Mouse (Mus musculus): ENCODE measurements at regions not wholly inside any gene's neighbourhood (a gene's known extent, or its start where the extent isn't known, plus 50 kb on each side); places are given as distances from the start of the nearest gene placed in this dataset.

DNA sequence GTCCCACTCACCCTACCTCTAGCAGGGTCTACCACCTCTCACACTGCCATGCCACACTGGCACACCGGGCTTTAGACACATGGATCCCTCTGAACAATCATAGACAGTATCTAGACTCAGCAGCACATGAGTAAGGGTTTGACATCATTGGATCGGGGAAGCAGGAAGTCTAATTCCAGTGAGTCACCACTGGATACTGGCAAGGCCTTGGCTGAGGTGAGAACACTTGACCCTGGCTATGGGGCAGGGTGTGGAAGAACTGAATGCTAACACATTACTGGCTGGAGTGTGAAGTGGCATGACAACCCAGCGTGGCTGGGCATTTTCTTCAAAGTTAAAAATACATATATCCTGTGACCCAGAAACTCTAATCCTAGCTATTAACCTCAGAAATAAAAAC lies 114.4 kb downstream of the H2afy start:
- DNase-seq (ENCODE audit: low read depth), result no peak

DNA sequence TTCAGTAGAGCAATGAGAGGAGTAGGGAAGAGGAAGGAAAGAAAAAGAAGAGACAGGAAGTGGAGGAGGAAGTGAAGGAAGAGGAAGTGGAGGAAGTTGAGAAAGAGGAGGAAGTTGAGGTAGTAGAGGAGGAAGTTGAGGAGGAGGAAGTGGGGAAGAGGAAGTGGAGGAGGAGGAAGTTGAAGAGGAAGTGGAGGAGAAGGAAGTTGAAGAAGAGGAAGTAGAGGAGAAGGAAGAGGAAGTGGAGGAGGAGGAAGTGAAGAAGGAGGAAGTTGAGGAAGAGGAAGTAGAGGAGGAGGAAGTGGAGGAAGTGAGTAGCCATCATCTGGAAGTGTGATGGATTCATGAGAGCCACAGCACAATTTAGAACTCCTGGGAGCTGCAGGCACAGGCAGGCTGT lies 122.2 kb downstream of the H2afy start:
- DNase-seq (ENCODE audit: low read depth), result no peak

DNA sequence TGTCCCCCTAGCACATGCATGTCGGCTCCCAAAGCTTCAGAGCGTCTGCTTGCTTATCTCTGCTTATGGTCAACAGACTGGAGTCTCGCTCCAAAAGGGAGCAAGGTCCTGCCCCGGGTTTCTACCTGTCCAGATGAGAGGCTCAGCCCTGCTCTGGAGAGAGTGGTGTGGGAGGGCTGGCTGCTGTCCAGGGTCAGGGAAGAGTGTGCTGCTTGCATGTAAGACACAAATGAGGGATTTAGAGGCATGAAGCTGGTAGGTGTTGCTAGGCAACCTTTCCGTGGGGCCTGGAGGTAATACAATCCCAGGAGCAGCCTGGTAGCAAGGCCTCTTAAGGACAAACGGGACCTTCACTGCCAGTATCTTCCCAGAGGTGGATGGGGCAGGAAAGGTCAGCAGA lies 125.7 kb downstream of the H2afy start:
- DNase-seq (ENCODE audit: low read depth), result no peak

DNA sequence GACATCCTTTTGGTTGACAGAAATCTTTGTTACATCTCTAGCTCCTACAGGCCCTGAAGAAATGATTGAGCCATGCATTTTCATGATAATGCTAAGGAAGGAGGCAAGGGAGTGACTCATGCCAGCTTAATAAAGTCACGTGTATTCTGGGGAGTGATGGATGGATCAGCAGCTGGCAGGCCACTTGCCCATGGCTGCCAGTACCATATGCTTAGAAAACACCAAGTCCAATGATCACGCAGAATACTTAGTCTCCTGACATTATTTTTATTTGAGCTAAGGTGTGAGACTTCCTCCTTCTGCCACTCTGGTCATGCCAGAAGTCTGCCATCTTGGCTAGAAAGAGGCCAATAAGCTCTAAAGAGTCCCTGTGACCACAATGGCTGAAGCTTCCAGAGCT lies 129.3 kb downstream of the H2afy start:
- no peak for DNase-seq (ENCODE audit: low read depth)

DNA sequence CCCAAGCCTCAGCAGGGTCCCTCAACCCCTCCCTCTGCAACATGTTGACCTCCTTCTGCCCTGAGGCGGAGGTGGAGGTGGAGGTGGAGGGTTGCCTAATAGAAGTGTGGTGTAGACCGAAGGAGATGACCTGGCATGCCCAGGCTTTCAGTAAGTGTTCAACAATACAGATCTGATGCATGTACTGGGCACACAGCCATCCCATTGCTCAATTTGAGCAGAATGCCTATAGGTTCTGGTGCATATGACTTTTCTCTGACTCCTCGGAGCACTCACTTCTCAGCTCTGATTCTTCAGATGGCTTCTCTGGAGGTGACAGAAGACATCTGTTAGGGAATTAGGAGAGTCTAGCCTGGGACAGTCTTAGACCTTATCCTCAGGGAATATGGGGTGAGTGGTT lies 130.4 kb downstream of the H2afy start:
- no peak for DNase-seq (ENCODE audit: low read depth)

DNA sequence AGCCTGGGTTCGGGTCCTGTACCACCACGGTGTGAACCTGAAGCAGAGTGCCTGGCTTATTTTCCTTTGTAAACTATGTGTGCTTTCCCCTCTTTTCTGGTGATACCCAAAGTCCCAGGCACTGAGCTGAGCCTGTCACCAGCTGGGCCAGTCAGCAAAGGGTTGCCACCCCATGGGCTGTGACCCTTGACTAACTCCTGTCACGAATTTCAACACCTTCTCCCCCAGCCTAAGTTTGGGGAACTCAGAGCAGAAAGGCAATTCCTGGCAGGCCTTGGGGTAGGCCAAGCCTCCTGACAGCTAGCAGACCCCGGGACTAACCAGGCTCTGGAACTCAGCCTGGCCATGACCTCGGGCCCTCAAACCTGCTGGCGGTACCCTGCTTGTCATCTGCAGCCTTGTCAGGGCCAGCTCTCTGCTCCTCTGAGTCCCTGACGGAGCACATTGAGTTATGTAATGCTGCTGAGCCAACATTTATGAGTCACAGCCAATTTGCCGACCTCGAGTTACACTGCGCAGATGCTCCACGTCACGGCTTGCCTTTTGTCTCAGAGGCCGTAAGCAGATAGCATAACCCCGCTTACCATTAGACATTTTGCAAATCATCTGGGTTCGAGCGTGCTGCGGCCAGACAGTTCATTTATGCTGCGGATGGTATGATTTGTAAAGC lies 132.3 kb downstream of the H2afy start:
- DNase-seq (ENCODE audit: low read depth), result peak; percentile 11

DNA sequence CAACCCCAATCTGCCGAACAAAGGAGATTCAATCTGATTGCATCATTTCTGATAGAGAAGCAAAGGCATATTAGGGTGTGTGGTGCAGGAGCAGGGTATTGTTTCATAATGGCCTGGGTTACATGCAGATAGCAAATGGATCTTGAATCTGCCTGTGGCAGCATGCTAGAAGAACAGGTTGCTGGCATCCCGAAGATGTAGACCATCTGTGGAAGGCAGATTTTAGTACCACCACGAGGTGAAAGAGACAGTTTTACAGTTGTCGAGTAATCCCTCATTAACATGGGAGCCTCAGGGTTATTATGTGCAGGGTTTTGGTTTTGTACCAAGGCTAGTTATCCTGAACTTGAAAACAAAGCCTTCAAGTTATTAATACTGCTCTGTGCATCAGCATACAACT lies 140.9 kb downstream of the H2afy start:
- DNase-seq (ENCODE audit: low read depth), result no peak

DNA sequence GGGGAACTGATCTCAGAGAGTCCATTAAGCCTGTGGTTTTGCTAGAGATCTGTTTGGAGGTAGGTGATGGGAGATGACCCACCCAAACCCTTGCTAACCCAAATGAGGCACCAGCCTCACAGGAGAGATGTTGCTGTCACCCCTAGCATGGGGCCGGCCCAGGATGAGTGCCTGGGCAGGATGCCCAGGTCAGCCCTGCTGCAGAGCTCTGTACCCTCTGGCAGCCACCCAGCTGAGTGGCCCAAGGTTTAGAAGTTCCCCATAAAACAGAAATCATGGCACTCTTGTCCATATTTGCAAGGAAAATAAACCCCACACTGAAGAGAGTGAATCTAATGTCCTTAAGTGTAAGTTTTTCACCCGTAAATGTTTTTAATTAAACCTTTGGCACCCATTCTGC lies 141.7 kb downstream of the H2afy start:
- DNase-seq (ENCODE audit: low read depth), result no peak

DNA sequence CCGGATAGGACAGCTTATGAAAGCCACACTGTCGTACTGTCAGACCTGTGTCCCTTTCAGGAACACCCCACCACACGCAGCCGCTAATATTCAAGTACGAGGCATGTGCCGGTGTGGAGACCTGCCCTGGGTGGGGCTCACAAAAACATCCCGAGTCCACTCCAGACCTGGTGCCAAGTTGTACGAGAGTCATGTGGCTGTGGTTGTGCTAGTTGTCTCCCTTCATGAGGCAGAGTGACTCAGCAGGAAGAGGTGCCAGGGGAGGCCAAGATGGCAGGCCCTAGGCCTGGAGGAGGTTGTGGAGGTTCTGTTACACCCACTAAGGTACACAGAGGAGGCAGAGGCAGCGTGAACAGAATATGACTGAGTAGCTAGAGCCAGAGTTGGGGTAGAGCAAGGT lies 143.5 kb downstream of the H2afy start:
- peak; percentile 35 for DNase-seq (ENCODE audit: low read depth)

DNA sequence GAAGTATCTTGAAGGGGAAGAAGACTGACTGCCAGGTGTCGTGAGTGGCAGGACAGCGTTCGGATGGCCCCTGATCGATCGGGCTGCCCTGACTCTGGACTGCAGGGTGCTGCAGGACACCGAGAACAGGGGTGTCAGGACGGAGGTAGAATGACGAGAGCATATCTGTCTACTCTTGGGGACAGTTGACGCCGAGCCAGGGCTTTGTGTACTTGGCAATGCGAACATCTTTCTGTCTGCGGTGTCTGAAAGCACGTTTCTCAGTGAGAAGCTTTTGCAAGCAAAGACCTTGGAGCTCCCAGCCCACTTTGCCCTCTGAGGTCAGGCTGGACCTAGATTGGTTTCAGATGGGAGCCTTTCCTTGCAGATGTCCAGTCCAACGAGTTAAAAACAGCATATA lies 144.9 kb downstream of the H2afy start:
- no peak for DNase-seq (ENCODE audit: low read depth)

DNA sequence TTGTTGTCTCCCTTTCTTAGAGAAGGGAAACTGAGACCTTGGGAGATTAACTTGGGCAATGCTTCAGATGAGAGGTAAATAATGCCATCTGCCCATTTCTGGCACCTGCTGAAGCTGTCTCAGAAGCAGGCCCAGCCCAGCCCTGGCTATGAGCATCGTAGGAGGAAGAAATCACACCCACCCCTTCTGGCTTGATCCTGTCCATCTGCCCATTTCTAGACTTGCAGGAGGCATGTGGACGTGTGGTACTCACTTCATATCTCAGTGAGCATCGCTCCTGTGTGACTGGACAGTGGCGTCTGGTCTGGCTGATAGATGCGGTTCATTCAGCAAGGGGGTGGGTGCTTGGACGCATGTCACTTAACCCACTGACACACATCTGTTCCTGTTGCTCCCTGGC lies 146.0 kb downstream of the H2afy start:
- no peak for DNase-seq (ENCODE audit: low read depth)

DNA sequence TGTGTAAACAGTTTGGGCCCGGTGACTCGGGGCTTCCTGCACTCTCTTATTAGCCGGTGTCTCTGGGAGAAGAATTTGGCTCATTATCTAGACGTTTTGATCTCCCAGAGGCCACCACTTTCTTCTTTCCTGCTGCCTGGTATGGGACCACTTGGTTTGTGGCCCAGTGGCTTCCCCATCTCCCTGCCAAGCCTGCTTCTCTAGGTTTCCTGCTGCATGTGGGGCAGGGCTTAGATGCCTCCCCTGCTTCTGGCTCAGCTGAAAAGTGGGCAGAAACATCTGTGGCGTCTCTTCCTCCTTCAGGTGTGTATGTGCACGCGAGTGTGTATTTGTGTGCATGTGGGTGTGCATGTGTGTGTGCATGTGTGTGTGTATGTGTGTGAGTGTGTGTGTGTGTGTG lies 146.8 kb downstream of the H2afy start:
- DNase-seq (ENCODE audit: low read depth), result peak; percentile 16

DNA sequence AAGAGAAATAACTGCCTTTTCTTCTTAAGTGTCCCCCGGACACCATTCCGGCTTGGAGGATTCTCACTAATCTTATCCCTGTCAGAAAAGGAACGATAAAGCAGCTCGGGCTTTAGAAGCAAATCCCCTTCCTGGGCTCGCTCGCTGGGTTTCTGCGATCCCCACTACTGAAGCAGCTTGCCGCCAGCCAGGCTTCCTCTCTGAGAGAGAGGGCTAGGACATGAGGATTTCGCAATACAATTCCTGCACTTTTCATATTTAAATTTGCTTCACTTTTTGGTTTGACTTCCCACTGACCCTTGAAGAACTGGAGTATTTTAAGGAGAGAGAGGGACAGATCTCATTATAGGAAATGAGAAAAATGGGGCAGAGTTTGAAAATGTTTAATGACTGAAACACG lies 149.4 kb upstream of the Pitx1 start:
- DNase-seq (ENCODE audit: low read depth), result no peak

DNA sequence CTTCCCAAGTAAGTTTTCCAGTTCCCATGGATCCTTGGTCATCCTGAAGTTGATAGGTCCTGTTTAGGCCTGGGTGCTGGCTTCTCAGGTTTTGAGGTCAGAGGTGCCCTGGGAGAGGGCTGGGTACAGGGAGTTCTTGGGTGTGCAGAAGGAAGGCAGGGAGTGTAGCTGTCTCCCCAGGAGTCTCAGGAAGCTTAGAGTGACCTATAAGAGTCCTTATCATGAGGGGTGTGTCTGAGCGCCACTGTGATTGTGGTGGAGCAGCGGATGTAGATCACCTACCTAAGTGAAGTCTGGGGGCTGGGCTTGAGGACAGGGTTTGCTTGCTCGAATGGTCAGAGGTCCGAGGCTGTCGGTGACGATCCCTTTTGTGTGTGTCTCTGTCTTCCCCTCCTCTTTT lies 148.8 kb upstream of the Pitx1 start:
- DNase-seq (ENCODE audit: low read depth), result no peak

DNA sequence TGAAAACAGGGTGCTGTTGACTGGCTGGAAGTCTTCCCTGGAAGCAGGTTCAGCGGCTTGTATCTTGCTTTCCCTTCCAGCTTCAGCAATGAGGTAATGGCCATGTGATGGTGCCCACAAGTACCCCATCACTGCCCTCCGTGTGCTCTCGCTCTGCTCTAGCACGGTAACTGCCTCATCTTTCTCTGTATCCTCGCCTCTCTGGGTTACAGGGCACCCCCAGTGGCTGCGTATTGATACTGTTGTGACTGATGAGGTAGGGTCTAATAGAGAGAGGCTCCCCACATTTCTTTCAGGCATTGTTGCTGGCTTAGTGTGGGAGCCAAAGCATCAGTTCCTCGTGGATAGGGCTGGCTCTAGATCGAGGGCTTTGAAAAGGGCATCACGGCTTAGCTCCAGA lies 147.9 kb upstream of the Pitx1 start:
- no peak for DNase-seq (ENCODE audit: low read depth)

DNA sequence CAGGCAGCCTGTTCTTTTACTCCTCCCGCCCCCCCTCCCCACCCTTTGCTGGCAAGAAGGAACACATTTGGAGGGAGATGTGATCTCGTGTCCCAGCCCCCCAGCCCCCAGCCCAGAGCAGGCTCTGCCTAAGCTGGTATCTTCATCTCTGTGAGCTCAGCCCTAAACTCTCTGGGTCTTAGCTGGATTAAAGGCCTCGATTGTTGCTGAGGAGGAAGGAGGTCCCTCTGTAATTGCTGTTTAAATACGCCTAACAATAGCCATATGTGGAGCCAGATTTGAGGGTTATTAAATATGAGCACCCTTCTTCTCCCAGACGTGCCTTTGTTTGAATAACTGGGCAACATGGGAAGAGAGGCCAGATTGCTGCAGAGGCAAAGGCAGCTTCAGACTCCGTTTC lies 145.0 kb upstream of the Pitx1 start:
- no peak for DNase-seq (ENCODE audit: low read depth)

DNA sequence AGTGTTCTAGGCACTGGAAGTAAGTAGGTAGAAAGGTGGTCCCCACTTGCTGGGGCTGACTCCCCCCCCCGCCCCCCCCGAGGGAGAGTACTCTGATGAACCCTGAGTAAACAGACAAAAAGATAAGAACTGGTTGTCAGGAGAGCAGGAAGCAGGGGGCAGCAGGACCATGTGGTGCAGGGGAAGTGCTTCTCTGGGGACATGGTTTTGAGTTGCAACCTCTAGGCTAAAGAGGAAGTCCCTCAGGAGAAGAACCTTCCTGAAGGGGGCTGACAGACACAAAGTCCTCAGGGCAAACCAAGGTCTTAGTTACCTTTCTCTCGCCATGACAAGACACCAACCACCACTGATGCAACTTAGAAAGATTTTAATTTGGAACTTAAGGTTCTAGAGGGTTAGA lies 141.9 kb upstream of the Pitx1 start:
- peak; percentile 45 for DNase-seq (ENCODE audit: low read depth)

DNA sequence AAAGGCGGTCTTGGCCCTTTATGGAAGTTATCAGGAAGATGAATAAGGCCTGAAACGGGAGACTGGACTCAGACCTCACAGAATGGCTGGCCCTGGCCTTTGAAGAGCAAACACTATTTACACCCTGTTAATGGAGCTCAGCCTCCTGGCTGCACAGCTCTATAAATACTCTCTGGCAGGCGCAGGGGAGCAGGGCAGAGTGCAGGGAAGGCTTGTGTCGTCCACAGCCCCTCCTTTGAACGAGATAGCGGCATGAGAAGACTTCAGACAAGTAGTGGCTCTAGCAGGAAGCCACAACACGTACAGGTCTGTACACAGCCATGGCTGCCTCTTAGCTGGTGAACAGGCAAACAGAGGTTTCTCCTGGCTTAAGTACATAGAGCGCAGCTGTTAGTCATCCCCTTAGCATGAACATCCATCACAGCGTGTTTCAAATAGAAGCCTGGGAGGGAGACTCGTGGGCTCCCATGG lies 141.0 kb upstream of the Pitx1 start:
- no peak for DNase-seq (ENCODE audit: low read depth)

DNA sequence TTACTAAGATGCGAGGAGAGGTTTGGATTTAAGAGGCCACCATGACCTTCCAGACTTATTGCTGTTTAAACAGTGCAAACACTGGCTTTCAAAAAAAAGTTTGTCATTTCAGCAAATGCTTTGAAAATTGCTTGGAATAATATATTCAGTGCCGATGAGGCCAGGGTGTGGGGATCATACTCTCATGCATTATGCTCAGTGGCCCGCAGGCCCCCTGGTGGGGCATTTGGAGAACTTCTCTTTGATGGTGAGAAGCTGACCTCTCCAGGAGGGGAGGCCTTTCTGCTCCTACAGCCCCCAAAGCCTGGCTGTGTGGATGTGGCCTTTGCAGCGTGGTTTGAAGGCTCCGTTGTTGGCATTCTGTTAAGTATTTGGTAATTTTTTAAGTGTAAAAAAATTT lies 138.1 kb upstream of the Pitx1 start:
- DNase-seq (ENCODE audit: low read depth), result peak; percentile 24

DNA sequence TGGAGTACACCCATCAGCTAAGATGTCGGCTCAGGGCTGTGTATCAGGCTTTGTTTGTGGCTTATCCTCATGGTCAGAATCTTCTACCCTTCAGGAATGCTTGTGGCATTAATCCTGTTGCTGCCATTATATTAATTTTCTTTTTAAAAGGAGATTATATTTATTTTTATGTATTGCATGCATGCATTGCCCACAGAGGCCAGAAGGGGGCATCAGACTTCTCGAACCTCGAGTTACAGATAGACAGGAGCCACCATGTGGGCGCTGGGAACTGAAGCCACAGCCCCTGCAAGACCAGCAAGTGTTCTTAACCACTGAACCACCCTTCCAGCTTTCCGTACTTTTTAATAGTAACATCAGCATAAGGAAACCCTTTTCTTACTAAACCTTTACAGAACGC lies 134.7 kb upstream of the Pitx1 start:
- no peak for DNase-seq (ENCODE audit: low read depth)

DNA sequence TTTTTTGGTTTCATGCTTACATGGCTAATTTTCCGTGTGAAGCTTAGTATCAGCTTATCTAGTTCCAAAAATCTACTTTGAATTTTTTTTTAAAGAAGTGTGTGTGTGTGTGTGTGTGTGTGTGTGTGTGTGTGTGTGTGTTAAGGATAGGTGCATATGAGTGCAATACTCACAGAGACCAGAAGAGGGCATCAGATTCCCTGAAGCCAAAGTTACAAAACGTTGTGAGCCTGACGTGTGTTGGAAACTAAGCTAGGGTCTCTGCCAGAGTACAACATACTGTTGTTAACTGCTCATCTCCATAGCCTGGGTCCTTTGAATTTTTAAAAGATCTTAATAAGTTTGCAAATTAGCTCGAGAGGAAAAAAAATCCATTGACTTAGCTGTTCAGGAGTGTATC lies 133.5 kb upstream of the Pitx1 start:
- peak; percentile 11 for DNase-seq (ENCODE audit: low read depth)

DNA sequence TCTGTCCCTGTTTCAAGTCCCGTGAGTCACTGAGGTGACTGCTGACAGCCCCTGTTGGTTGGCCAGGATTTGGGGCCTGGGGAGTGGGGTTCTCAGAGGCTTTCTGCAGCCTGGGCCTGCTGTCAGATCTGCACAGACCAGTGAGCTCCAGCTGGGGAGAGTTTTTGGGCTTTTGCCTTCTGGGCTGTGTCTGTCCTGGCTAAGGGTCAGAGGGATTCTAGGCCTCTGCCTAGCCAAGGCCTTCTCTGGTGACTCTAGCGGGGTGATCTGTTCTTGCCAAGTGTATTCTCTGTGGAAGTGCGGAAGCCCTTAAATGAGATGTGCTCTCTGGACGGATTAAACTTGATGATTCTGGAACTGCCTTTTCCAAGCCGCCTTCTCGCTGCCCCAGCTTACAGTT lies 131.2 kb upstream of the Pitx1 start:
- DNase-seq (ENCODE audit: low read depth), result no peak

DNA sequence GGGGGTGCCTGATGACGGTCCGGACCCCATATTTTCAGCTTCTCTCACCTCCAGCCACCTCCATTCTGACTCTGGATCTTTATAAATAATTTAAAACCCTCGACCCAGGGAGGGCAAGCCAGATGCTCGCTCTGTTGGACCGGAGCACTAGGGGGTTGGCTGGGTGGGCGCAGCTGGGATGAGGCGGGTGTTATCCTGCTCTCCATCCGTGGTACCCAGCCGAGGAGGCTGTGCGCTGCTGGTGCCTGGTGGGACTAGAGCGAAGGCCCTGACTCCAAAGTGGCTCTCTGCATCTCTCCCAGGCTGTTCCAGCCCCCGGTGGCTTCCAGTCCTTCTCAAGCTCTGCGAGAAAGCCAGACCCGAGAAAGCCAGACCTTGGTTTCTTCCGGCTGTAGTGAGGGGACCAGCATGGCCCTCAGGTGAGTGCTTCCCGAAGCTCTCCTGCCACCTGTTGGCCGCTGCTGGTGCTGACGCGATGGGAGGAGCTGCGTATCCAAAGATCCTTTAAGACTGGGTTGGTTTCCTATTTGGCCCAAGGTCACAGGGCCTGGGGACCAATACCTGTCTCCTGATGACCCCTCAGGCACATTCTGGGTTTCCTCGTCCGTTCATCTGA lies 127.1 kb upstream of the Pitx1 start:
- peak; percentile 42 for DNase-seq (ENCODE audit: low read depth)

DNA sequence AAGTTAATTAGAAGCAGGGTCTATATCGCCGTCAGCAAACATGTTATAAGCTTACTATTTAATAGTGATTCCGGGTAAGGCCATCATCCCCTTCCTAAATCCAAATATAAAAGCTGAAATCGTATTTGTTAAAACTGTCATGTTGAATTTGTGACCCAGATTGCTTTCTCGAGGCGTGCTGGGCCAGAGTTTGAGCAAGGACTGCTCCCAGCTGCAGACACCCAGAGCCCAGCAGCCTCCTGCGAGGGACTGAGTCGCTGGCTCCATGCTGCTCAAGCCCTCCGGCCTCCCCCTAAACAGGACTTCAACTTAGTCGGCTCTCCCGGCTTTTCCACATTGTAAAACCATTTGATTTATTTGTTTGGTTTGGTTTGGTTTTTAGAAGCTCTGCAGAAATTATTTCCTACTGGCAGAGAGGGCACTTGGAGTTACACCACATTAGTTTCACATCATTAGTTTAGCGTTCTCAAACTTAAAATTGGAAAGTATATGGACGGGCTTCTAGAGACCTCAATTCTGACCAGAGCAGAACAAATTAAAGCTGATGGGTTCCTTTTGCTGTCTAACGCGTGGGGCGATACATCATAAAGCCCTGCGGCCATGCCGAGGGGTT lies 126.4 kb upstream of the Pitx1 start:
- no peak for DNase-seq (ENCODE audit: low read depth)

Data from 416B (cell line).